Mouse (Mus musculus) heart, embryonic 10.5 days (tissue): ENCODE measurements at regions not wholly inside any gene's neighbourhood (a gene's known extent, or its start where the extent isn't known, plus 50 kb on each side); places are given as distances from the start of the nearest gene placed in this dataset.

Experiments
- DNase-seq: peaks from one replicate; pipeline ENCODE4 v3.0.0-alpha.2; 2017; ENCODE audit warnings: low spot score
- H3K27ac ChIP-seq: fragments of 300-500 bp; sonication (generic); 2 replicates; pipeline ENCODE4 v1.5.1; 2016; ENCODE audit warnings: mild to moderate bottlenecking
- H3K27me3 ChIP-seq: fragments of 300-500 bp; sonication (generic); 2 replicates; pipeline ENCODE4 v1.6.1; 2016; ENCODE audit warnings: mild to moderate bottlenecking; ENCODE audit not compliant: poor library complexity, insufficient read depth, severe bottlenecking
- H3K36me3 ChIP-seq: fragments of 300-500 bp; sonication (generic); 2 replicates; pipeline ENCODE4 v1.6.1; 2016; ENCODE audit warnings: mild to moderate bottlenecking, moderate library complexity
- H3K4me1 ChIP-seq: fragments of 300-500 bp; sonication (generic); 2 replicates; pipeline ENCODE4 v1.6.1; 2016; ENCODE audit warnings: mild to moderate bottlenecking
- H3K4me3 ChIP-seq: fragments of 300-500 bp; sonication (generic); 2 replicates; pipeline ENCODE4 v1.5.1; 2016; ENCODE audit warnings: mild to moderate bottlenecking, moderate library complexity
- H3K9me3 ChIP-seq: fragments of 300-500 bp; sonication (generic); 2 replicates; pipeline ENCODE4 v1.6.1; 2016; ENCODE audit warnings: mild to moderate bottlenecking, moderate library complexity
- WGBS: fragments of 180-500 bp; shearing (Covaris S2); methylation state at CpG from one replicate; pipeline ENCODE4 v1.1.7; 2016; 5-methylcytosine and 5-hydroxymethylcytosine counted together

DNA sequence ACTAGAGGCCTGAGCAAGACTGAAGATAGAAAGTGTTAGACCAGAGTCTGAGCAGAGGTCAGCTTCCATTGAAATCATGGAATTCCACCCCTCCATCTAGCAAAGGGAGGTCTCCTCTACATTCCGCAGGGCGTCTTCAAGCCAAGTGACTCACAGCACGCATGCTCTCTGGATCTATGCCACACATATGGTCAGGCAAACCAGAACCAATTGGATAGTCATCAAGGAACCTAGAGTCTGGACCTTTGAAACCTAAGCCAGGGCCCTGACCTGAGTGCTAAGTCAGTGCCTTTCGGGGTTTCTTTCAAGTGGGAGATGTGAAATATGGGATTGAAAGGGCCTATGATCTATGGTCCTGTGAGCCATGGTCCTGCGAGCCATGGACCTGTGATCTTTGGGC lies 195.4 kb upstream of the Habp2 start:
- Histone ChIP-seq H3K9me3 (no peaks in the 10 kb centered on the region), H3K27ac (no peak overlapping the region), H3K4me1 (no peaks in the 10 kb centered on the region), H3K4me3 (no peak overlapping the region), H3K27me3 (0 out of 2 replicates have a peak, but pooled peaks cover 5% of the 10 kb centered on the region), H3K36me3 (no peaks in the 10 kb centered on the region)
- DNase-seq, result no peak
- 87% methylated on average over 5 of the region's 5 CpGs for WGBS

DNA sequence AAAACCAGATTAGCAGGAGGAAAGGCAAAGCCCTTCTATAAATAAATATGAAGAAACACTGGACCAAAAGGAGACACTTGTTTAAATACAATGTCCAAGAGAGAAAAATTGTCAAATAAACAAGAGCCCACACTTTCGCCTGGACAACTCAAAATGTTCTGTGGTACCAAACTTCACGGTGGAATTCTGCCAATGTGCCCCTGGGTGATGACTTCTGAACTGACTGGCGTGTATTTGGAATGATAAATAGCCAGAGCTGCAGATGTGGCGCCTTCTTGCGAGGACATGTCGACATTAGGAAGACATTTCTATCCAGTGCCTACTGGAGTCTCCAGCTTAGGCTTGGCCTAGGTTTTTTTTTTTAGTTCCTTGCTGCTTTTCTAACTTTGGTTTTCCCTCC lies 191.1 kb upstream of the Habp2 start:
- Histone ChIP-seq H3K9me3 (no peaks in the 10 kb centered on the region), H3K4me3 (no peak overlapping the region), H3K4me1 (no peaks in the 10 kb centered on the region), H3K27ac (no peak overlapping the region), H3K36me3 (no peaks in the 10 kb centered on the region), H3K27me3 (0 out of 2 replicates have a peak, but pooled peaks cover 5% of the 10 kb centered on the region)
- WGBS, result 74% methylated on average over 6 of the region's 6 CpGs
- DNase-seq, result no peak

DNA sequence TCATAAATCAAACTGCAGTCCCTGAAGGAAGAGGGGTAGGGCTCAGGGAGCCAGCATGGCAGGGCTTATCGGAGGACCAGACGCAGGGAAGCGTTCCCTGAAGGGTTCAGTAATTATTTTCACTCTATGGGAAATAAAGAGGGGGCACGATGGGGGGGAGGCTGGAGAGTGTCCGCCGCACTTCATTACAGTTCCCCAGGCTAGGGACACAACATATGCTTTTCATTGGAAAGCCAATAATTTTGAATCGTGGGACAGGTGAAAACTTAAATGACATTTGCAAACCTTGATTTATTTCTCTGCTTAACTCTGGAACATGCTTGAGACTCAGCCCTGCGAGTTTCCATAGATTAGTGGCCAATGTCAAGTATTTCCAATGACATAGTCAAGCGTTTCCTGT lies 187.2 kb upstream of the Habp2 start:
- Histone ChIP-seq H3K27me3 (no peaks in the 10 kb centered on the region), H3K4me1 (0 out of 2 replicates have a peak, but pooled peaks cover 3% of the 10 kb centered on the region)

DNA sequence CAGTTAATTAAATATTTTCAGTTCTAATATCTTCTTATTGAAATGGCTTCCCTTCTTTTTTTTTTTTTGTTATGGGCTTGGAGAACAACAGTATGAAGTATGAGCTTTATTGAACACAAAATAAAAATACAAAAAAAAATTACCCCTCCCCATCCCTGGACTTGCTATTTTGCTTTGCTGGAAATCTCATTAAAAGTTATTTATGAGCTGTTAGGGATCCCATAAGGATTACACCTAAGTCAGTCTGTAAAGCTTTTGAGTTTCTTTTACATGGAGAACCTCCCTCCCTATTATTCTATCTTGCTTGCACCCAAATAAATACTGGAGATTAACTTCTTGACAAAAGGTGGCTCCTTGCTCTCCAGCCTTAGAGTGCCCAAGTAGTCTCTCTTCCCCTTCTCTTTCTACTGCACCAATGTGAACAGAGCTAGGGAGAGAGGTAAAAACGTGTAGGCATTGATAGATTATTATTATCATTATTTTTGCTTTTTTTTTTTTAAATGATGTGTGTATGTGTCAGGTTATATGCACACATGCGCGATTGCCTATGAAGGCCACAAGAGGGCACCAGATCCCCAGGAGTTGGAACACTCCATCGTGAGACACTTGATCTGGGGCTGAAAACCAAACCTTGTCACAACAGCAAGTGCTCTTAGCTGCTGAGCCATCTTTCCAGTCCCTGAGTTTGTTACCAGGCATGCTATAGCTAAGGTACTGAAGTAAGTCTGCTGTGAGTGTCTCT lies 186.6 kb upstream of the Habp2 start:
- H3K4me3 ChIP-seq, result no peak overlapping the region
- no peak overlapping the region for H3K27ac ChIP-seq
- no peaks in the 10 kb centered on the region for H3K36me3 ChIP-seq
- no peaks in the 10 kb centered on the region for H3K9me3 ChIP-seq
- 0 out of 2 replicates have a peak, but pooled peaks cover 3% of the 10 kb centered on the region for H3K4me1 ChIP-seq
- DNase-seq, result no peak
- 62% methylated on average over 4 of the region's 4 CpGs for WGBS
- no peaks in the 10 kb centered on the region for H3K27me3 ChIP-seq

More for the DNA sequence above, 187.2 kb upstream of the Habp2 start:
- Histone ChIP-seq H3K9me3 (no peaks in the 10 kb centered on the region), H3K4me3 (no peak overlapping the region), H3K36me3 (no peaks in the 10 kb centered on the region), H3K27ac (no peak overlapping the region)
- 82% methylated on average over 9 of the region's 9 CpGs for WGBS
- DNase-seq, result no peak

DNA sequence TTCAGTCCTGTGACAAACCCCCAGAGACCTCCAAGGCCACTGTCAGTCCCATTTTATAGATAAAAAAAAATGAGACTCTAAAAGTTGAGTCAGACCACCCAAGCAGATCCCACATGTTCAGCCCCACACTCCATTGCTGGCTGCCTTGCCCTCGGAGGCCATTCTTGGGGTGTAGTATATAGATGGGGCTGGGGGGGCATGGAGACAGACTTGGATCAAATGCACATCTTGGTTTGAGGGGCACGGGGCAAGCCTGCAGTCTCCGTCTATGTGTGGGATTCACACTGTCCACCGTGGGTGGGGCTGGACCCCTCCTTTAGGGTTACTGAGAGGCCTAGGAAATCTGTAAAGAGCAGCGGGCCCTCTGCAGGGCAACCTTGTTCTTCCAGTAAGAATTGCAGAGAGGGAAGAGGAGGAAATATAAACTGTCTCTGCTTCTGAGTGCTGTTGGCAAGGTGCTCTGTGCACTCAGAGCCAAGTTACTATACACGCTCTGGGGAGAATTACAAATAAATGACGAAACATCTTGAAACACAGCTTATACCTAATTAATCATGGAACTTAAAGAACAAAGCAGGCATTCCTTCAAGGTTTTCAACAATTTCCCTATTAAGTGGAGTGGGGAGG lies 184.4 kb upstream of the Habp2 start:
- Histone ChIP-seq H3K27ac (no peak overlapping the region), H3K36me3 (no peaks in the 10 kb centered on the region), H3K27me3 (no peaks in the 10 kb centered on the region; the same call in 1 of the 2 replicates), H3K4me1 (peaks cover 7% of the 10 kb centered on the region; the same call in 1 of the 2 replicates), H3K4me3 (no peak overlapping the region), H3K9me3 (no peaks in the 10 kb centered on the region)
- DNase-seq, result no peak
- 80% methylated on average over 7 of the region's 7 CpGs for WGBS

DNA sequence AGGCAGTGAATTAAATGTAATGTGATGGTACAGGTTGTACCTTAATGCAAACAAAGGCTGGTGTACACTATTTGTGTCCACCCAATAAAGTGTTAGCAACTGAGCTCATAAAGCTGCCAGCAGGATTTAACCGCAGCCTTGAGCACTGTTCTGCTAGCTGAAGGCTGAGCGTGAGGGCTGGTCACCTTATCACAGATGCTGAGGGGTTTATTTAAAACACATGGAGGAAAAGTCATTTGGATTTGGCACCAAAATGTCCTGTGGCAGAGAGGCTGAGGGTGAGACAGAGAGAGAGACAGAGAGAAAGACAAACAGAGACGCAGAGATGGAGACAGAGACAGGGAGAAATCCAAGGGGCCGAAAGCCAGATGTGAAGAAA lies 181.9 kb upstream of the Habp2 start:
- Histone ChIP-seq H3K27me3 (no peaks in the 10 kb centered on the region; the same call in 1 of the 2 replicates), H3K4me3 (no peak overlapping the region), H3K4me1 (peaks cover 7% of the 10 kb centered on the region; the same call in 1 of the 2 replicates), H3K9me3 (no peaks in the 10 kb centered on the region), H3K27ac (no peak overlapping the region), H3K36me3 (no peaks in the 10 kb centered on the region)
- WGBS, result 78% methylated on average over 4 of the region's 4 CpGs
- DNase-seq, result no peak

DNA sequence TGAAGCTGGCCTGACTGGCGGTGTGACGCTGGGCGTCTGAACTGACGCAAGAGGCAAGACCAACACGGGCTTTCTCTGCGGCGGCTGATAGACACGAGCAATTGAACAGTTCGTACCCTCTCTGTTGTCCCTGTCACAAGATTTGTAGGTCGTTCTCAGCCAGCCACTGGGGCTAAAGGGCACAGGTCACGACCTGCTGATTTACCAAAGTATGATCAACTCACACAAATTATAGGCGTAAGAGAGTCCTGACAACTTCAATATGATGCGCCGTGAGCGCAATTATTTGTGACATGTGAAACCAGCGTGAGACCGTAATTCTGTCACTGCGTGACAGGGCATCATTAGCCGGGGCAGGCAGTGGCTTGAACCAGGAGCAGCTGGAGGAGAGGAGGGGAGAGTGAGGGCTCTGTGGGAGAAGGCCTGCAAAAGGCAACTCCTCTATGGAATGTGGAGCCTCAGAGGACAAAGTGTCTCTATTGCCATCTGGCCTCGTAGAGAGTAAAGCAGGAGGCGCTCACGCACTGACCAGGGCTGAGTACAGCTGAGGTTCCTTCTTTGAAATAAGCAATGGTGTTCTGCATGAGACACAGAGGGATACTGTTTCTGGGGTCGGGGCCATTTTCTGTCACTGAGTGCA lies 181.4 kb upstream of the Habp2 start:
- H3K9me3 ChIP-seq, result no peaks in the 10 kb centered on the region
- 79% methylated on average over 23 of the region's 23 CpGs for WGBS
- H3K4me1 ChIP-seq, result peaks cover 7% of the 10 kb centered on the region; the same call in 1 of the 2 replicates
- H3K27ac ChIP-seq, result no peak overlapping the region
- no peak for DNase-seq
- H3K27me3 ChIP-seq, result no peaks in the 10 kb centered on the region; the same call in 1 of the 2 replicates
- H3K36me3 ChIP-seq, result no peaks in the 10 kb centered on the region
- H3K4me3 ChIP-seq, result no peak overlapping the region

DNA sequence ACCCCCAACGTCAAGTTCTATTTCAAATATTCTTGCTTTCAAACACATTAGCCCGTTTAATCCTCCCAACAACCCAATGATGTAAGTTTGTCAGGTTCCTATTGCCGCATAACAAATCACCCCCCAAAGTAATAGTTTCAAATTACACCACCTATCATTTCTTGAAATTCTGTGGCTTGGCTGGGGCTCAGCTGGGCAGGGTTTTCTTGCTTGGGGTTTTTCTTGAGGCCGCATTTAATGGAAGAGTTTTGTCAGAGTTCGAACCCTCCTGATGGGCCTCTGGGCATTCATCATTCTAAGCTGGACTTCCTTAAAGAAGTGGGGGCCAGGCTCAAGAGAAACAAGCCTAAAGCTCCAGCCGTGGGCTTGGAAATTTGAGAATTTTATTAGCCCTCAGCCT lies 178.1 kb upstream of the Habp2 start:
- Histone ChIP-seq H3K36me3 (no peaks in the 10 kb centered on the region), H3K27ac (no peak overlapping the region), H3K27me3 (no peaks in the 10 kb centered on the region; the same call in 1 of the 2 replicates), H3K9me3 (no peaks in the 10 kb centered on the region), H3K4me1 (peaks cover 7% of the 10 kb centered on the region; the same call in 1 of the 2 replicates), H3K4me3 (no peak overlapping the region)
- whole genome bisulfite sequencing, result 83% methylated on average over 6 of the region's 6 CpGs
- no peak for DNase-seq

DNA sequence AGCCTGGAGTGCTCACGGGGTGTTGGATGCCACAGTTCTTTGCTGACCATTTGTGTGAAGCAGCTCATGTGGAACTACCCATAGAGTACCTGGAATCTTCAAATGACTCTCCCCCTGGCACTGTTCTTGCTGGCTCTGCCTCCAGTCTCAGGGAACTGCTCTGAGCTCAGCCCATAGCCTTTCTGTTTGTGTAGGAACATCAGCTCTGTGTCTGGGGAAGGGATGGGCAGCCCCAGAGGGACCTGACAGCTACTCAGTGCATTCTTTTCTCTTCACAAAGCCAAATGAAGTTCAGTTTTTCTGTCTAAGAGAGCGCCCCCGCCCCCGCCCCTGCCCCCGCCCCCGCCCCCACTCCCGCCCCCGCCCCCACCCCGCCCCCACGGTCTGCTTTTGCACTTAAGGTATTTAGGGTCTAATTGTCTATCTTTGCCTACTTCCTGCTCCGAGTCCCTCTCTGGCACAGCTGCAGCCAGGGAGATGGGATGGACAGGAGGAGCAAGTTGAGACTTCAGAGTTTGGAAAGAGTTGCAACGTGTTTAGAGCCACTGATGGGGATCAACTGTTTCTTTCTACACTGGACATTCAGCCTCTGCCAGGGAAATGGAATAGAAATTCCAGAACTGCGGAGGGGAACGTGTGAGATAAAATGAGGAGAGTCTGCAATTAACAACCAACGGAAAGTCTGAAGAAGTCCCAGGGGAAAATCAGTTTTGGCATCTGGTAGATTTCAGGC lies 171.2 kb upstream of the Habp2 start:
- Histone ChIP-seq H3K9me3 (no peaks in the 10 kb centered on the region), H3K4me1 (peaks cover 14% of the 10 kb centered on the region), H3K36me3 (no peaks in the 10 kb centered on the region), H3K4me3 (peak overlapping the region; percentile 27; the same call in 1 of the 2 replicates), H3K27ac (no peak overlapping the region), H3K27me3 (no peaks in the 10 kb centered on the region)
- no peak for DNase-seq
- WGBS, result 24% methylated on average over 15 of the region's 15 CpGs

DNA sequence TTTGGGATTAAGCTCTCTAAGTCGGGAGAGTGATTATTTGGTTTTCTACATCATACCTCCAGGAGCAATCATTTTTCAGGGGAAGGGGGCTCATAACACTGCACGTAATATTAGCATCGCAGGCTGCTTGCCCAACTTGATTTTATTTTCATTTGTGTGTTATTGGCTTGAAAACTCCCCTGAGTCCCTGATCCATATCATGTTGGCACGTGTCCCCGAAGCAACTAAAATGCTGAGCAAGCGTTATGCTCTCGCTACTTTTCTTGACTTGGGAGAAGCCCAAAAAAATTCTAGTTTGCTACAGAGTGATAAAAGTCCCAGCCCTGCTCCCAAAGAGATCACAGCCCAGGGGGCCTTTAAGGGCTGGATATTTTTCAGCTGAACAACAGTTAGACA lies 170.7 kb upstream of the Habp2 start:
- Histone ChIP-seq H3K4me1 (peaks cover 14% of the 10 kb centered on the region), H3K27ac (no peak overlapping the region), H3K36me3 (no peaks in the 10 kb centered on the region), H3K27me3 (no peaks in the 10 kb centered on the region), H3K9me3 (0 out of 2 replicates have a peak, but pooled peaks cover 2% of the 10 kb centered on the region), H3K4me3 (no peak overlapping the region)
- no peak for DNase-seq
- WGBS, result 73% methylated on average over 7 of the region's 7 CpGs

DNA sequence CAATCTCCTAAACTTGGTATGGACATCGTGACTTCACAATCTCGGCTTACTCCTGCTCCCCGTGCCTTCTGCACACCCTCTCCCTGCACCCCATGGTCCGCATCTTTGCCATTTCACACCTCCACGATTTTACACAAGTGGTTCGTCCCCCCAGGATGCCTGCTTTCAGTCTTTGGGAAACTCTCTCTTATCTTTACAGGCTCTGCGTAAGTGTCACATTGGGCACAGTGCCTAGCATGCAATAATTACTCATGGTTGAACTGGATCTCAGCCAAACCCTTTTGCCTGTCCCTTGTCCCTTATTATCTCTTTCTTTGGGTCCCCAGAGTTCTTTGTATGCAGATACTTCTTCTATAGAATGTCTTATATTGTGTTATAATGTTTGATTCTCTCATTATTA lies 166.2 kb upstream of the Habp2 start:
- WGBS, result 69% methylated on average over 7 of the region's 7 CpGs
- DNase-seq, result no peak
- no peaks in the 10 kb centered on the region for H3K36me3 ChIP-seq
- no peak overlapping the region for H3K4me3 ChIP-seq
- H3K27me3 ChIP-seq, result no peaks in the 10 kb centered on the region
- H3K9me3 ChIP-seq, result 0 out of 2 replicates have a peak, but pooled peaks cover 6% of the 10 kb centered on the region
- peaks cover 9% of the 10 kb centered on the region for H3K4me1 ChIP-seq
- no peak overlapping the region for H3K27ac ChIP-seq

DNA sequence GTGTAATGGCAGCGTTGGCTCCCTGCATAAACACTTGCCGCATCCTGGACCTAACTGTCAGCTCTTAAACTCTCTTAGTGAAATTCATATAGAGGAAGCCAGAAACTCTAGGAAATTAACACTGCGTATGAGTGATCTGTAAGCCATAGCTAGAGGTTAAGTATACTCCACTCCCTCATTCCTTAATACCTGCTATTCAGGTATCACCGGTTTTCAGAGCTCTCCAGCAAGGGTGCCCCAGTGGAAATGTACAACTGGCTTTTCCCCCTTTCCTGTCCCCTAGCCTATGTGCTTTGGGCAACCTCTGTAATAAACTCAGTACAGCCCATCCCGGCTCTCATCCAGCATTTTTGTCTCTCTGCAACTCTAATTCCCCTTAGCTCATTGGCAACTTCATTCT lies 164.8 kb upstream of the Habp2 start:
- Histone ChIP-seq H3K4me3 (no peak overlapping the region), H3K4me1 (no peaks in the 10 kb centered on the region), H3K36me3 (no peaks in the 10 kb centered on the region), H3K27me3 (no peaks in the 10 kb centered on the region), H3K9me3 (0 out of 2 replicates have a peak, but pooled peaks cover 6% of the 10 kb centered on the region), H3K27ac (no peak overlapping the region)
- no peak for DNase-seq
- 86% methylated on average over 5 of the region's 5 CpGs for WGBS
